Mouse (Mus musculus): ENCODE measurements around the gene Dgat2.

Gene Dgat2

GRCm38 (mm10) chr7:99164873-99165410, 17.6 kb downstream of the Dgat2 start:
- in situ Hi-C loops (cut with MboI, MseI): no loop called here

- in situ Hi-C loops (cut with MboI, MseI): no loop called here
These were observed 20.1 kb downstream of the Dgat2 start for GRCm38 (mm10) chr7:99162462-99162861.

- in situ Hi-C loops (cut with MboI, MseI): no loop called here
These were observed 20.6 kb downstream of the Dgat2 start for GRCm38 (mm10) chr7:99161961-99162360.

- in situ Hi-C loops (cut with MboI, MseI): no loop called here
These were observed 21.0 kb downstream of the Dgat2 start for GRCm38 (mm10) chr7:99161529-99161928.

- in situ Hi-C loops (cut with MboI, MseI): no loop called here
These were observed 21.5 kb downstream of the Dgat2 start for GRCm38 (mm10) chr7:99160995-99161394.

- in situ Hi-C loops (cut with MboI, MseI): no loop called here
These were observed 23.1 kb downstream of the Dgat2 start for GRCm38 (mm10) chr7:99159446-99159845.

GRCm38 (mm10) chr7:99158904-99159303, 23.6 kb downstream of the Dgat2 start:
- in situ Hi-C loops (cut with MboI, MseI): no loop called here

GRCm38 (mm10) chr7:99158011-99158410, 24.5 kb downstream of the Dgat2 start:
- in situ Hi-C loops (cut with MboI, MseI): no loop called here

GRCm38 (mm10) chr7:99156737-99157136, 25.8 kb downstream of the Dgat2 start:
- in situ Hi-C loops (cut with MboI, MseI): no loop called here

- in situ Hi-C loops (cut with MboI, MseI): no loop called here
These were observed 26.9 kb downstream of the Dgat2 start for GRCm38 (mm10) chr7:99155311-99156289.

GRCm38 (mm10) chr7:99154648-99155151, 27.8 kb downstream of the Dgat2 start:
- in situ Hi-C loops (cut with MboI, MseI): no loop called here

- in situ Hi-C loops (cut with MboI, MseI): no loop called here
These were observed 28.8 kb downstream of the Dgat2 start for GRCm38 (mm10) chr7:99153686-99154202.

GRCm38 (mm10) chr7:99152756-99153155, 29.8 kb downstream of the Dgat2 start:
- in situ Hi-C loops (cut with MboI, MseI): no loop called here

- in situ Hi-C loops (cut with MboI, MseI): no loop called here
These were observed 31.2 kb downstream of the Dgat2 start for GRCm38 (mm10) chr7:99151342-99151741.

GRCm38 (mm10) chr7:99149017-99149416, 33.5 kb downstream of the Dgat2 start:
- in situ Hi-C loops (cut with MboI, MseI): loop anchor here in 1 of 2 experiments (5.0 kb wide), 1 partner anchor 42 kb away; no protein-coding TSS in a partner anchor

- in situ Hi-C loops (cut with MboI, MseI): loop anchor here in 1 of 2 experiments (5.0 kb wide), 1 partner anchor 40 kb away; no protein-coding TSS in a partner anchor
These were observed 35.0 kb downstream of the Dgat2 start for GRCm38 (mm10) chr7:99147494-99147893.

GRCm38 (mm10) chr7:99146906-99147305, 35.6 kb downstream of the Dgat2 start:
- in situ Hi-C loops (cut with MboI, MseI): loop anchor here in 1 of 2 experiments (5.0 kb wide), 1 partner anchor 40 kb away; no protein-coding TSS in a partner anchor

- in situ Hi-C loops (cut with MboI, MseI): loop anchor here in 1 of 2 experiments (5.0 kb wide), 1 partner anchor 39 kb away; no protein-coding TSS in a partner anchor
These were observed 36.5 kb downstream of the Dgat2 start for GRCm38 (mm10) chr7:99146011-99146410.

- in situ Hi-C loops (cut with MboI, MseI): loop anchor here in 1 of 2 experiments (5.0 kb wide), 1 partner anchor 37 kb away; no protein-coding TSS in a partner anchor
These were observed 37.9 kb downstream of the Dgat2 start for GRCm38 (mm10) chr7:99144616-99145015.

- in situ Hi-C loops (cut with MboI, MseI): no loop called here
These were observed 39.3 kb downstream of the Dgat2 start for GRCm38 (mm10) chr7:99143244-99143643.

GRCm38 (mm10) chr7:99141919-99142606, 40.5 kb downstream of the Dgat2 start:
- in situ Hi-C loops (cut with MboI, MseI): no loop called here

Data from T-helper 17 cell (primary cell).